Mouse (Mus musculus): Measurements from ENCODE around the gene Enkur. TPM values are rescaled to one million over a fixed set of nuclear protein-coding genes. Genes with fewer than 3 reads are reported as not detected.
"Not testable (repeated sequence)": the region's sequence is repeated elsewhere in the genome, so short reads cannot be mapped to it uniquely, and the experiment has no call there.

The Enkur gene
- 2.4 and 4.7 TPM in 2 replicates for polyA plus RNA-seq (2015; fragmentation: Nextera tagmentation; extraction: Ambion mirVana)

- peaks cover 12% of the 10 kb centered on the region for H3K4me1 ChIP-seq
- no peaks in the 10 kb centered on the region for H3K9me3 ChIP-seq
- peak within 1 kb of the TSS; percentile 64 for H3K4me3 ChIP-seq
- H3K27me3 ChIP-seq = no peaks in the 10 kb centered on the region
- 3% methylated on average over 43 of the region's 43 CpGs for WGBS
- H3K27ac ChIP-seq (replicated peaks) = peak within 1 kb of the TSS; percentile 87
- peak within 1 kb of the TSS; percentile 71 for H3K9ac ChIP-seq (replicated peaks)
- peak within 1 kb of the TSS; percentile 65 for H3K4me2 ChIP-seq (replicated peaks)
- peak; percentile 99 for ATAC-seq (replicated peaks)
- H3K36me3 ChIP-seq = no peaks in the 10 kb centered on the region
Observed at GRCm38 (mm10) chr2:21204912-21205830, at the start of gene Enkur, which contains the start of gene Thnsl1. Enkur (minus strand) TSS chr2:21205365. Thnsl1 (plus strand) TSS chr2:21205724.

DNA sequence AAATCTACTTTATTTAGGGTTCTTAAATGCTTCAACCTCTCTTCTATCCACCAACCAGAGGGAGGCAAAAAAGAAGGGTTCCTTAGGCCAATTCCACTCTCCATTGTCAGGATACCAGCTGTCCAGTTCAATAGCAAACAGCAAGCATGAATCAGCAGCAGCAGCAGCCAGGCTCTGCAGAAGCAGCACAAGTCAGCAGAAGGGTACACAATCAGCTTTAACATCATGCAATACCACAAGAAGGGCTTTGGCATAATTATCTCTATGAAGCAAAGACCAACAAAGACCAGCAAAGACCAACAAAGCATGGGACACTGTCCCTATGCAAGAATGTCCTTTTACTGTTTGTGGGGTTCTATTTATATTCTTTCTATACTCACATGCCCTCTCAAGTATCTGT, 49.1 kb upstream of the Enkur start:
- Histone ChIP-seq H3K36me3 (no peaks in the 10 kb centered on the region), H3K9ac (replicated peaks) (no peak overlapping the region), H3K9me3 (no peaks in the 10 kb centered on the region), H3K4me1 (0 out of 2 replicates have a peak, but pooled peaks cover 1% of the 10 kb centered on the region), H3K4me2 (replicated peaks) (no peak overlapping the region), H3K4me3 (no peak overlapping the region), H3K27ac (replicated peaks) (no peak overlapping the region), H3K27me3 (no peaks in the 10 kb centered on the region)
- ATAC-seq (replicated peaks) = no peak

DNA sequence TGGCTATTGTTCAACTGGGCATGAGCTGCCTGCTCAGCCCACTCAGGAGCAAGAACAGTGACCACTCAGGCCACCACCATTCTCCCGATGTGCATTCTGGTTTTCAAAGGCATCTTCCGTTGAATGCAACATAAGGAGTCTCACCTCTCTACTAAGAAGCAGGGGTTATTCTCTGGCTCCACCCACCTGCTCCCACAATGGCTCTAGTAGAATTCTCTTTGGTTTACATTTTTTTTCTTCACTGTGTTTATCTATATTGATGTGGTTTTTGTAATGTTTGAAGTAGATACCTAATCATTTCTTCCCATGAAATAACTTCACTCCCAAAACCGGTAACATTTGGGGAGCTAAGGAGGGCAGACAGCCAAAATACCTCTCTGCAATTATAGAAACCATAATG, 48.5 kb upstream of the Enkur start:
- 71% methylated on average over 3 of the region's 3 CpGs for WGBS
- Histone ChIP-seq H3K9ac (replicated peaks) (no peak overlapping the region), H3K4me3 (no peak overlapping the region), H3K27ac (replicated peaks) (no peak overlapping the region), H3K9me3 (no peaks in the 10 kb centered on the region), H3K27me3 (no peaks in the 10 kb centered on the region), H3K4me1 (no peaks in the 10 kb centered on the region), H3K36me3 (no peaks in the 10 kb centered on the region), H3K4me2 (replicated peaks) (no peak overlapping the region)
- ATAC-seq (replicated peaks) = no peak

DNA sequence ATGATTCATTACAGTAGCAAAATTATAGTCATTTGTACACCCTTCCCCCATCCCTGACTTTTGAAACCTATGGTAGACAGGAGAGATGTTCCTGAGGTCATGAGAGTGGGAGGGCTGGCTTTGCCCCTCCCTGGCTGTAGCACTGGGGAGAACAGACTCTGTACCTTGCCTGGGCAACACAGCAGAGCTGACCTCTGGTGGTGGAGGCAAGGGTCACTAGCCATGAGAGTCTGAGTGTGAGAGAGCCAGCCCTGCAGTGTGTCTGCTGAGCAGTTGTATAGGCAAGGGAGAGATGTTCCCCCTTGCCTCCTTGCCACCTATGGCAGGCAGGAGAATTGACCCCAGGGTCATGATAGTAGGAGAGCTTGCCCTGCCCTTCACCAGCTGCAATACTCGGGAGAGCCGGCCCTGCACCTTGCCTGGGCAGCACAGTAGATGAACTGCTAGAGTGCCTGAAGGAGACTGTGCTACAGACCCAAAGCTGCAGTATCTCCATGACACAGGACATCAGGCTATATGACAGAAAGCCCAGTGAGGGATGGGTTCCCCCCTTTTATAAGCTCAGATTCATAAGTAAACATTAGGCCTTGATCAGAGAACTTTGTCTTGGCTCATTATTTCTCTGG, 40.4 kb upstream of the Enkur start:
- no peak overlapping the region for H3K4me3 ChIP-seq
- H3K27ac ChIP-seq (replicated peaks) = no peak overlapping the region
- H3K4me2 ChIP-seq (replicated peaks) = no peak overlapping the region
- no peak overlapping the region for H3K9ac ChIP-seq (replicated peaks)
- WGBS = 86% methylated on average over 2 of the region's 2 CpGs
- ATAC-seq (replicated peaks) = no peak
- no peaks in the 10 kb centered on the region for H3K36me3 ChIP-seq
- no peaks in the 10 kb centered on the region for H3K4me1 ChIP-seq
- no peaks in the 10 kb centered on the region for H3K9me3 ChIP-seq
- H3K27me3 ChIP-seq = no peaks in the 10 kb centered on the region

GRCm38 (mm10) chr2:21244986-21245385, 39.8 kb upstream of the Enkur start:
- no peak overlapping the region for H3K4me3 ChIP-seq
- no peaks in the 10 kb centered on the region for H3K9me3 ChIP-seq
- H3K4me1 ChIP-seq = no peaks in the 10 kb centered on the region
- no peak for ATAC-seq (replicated peaks)
- H3K9ac ChIP-seq (replicated peaks) = no peak overlapping the region
- H3K4me2 ChIP-seq (replicated peaks) = no peak overlapping the region
- H3K36me3 ChIP-seq = no peaks in the 10 kb centered on the region
- H3K27ac ChIP-seq (replicated peaks) = no peak overlapping the region
- H3K27me3 ChIP-seq = no peaks in the 10 kb centered on the region
- WGBS = 65% methylated on average over 4 of the region's 4 CpGs

DNA sequence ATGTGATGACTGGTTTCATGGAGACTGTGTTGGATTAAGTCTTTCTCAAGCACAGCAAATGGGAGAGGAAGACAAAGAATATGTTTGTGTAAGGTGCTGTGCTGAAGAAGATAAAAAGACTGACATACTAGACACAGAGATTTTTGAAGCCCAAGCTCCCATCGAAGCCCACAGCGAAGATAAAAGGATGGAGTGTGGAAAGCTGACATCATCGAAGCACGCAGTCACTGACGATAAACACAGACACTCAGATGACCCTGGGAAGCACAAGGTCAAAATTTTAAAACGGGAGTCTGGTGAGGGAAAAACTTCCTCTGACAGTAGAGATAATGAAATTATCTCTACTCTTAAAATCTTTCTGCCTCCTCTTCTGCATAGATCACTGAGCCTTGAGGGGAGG, 38.9 kb upstream of the Enkur start:
- not testable (repeated sequence) for H3K4me1 ChIP-seq; H3K27ac ChIP-seq (replicated peaks); H3K36me3 ChIP-seq; H3K9ac ChIP-seq (replicated peaks); H3K27me3 ChIP-seq; ATAC-seq (replicated peaks); H3K4me3 ChIP-seq; H3K4me2 ChIP-seq (replicated peaks); H3K9me3 ChIP-seq
- WGBS = 90% methylated on average over 4 of the region's 6 CpGs

GRCm38 (mm10) chr2:21236846-21237245, 31.7 kb upstream of the Enkur start:
- no peak for ATAC-seq (replicated peaks)
- WGBS = 80% methylated on average over 5 of the region's 5 CpGs
- H3K4me2 ChIP-seq (replicated peaks) = no peak overlapping the region

GRCm38 (mm10) chr2:21235844-21236386, 30.8 kb upstream of the Enkur start:
- WGBS = 90% methylated on average over 4 of the region's 4 CpGs
- H3K36me3 ChIP-seq = no peaks in the 10 kb centered on the region
- ATAC-seq (replicated peaks) = no peak
- no peak overlapping the region for H3K9ac ChIP-seq (replicated peaks)
- H3K4me1 ChIP-seq = no peaks in the 10 kb centered on the region
- no peak overlapping the region for H3K4me3 ChIP-seq
- H3K27ac ChIP-seq (replicated peaks) = no peak overlapping the region
- H3K9me3 ChIP-seq = no peaks in the 10 kb centered on the region
- no peaks in the 10 kb centered on the region for H3K27me3 ChIP-seq
- H3K4me2 ChIP-seq (replicated peaks) = no peak overlapping the region

More at GRCm38 (mm10) chr2:21236846-21237245, 31.7 kb upstream of the Enkur start:
- no peaks in the 10 kb centered on the region for H3K36me3 ChIP-seq
- H3K27me3 ChIP-seq = no peaks in the 10 kb centered on the region
- no peak overlapping the region for H3K9ac ChIP-seq (replicated peaks)
- no peak overlapping the region for H3K4me3 ChIP-seq
- H3K4me1 ChIP-seq = no peaks in the 10 kb centered on the region
- H3K27ac ChIP-seq (replicated peaks) = no peak overlapping the region
- H3K9me3 ChIP-seq = no peaks in the 10 kb centered on the region

GRCm38 (mm10) chr2:21234871-21235648, 29.9 kb upstream of the Enkur start:
- WGBS = 87% methylated on average over 9 of the region's 9 CpGs
- no peak overlapping the region for H3K27ac ChIP-seq (replicated peaks)
- H3K9ac ChIP-seq (replicated peaks) = no peak overlapping the region
- no peaks in the 10 kb centered on the region for H3K27me3 ChIP-seq
- no peaks in the 10 kb centered on the region for H3K9me3 ChIP-seq
- no peak overlapping the region for H3K4me3 ChIP-seq
- H3K4me1 ChIP-seq = no peaks in the 10 kb centered on the region
- ATAC-seq (replicated peaks) = no peak
- H3K36me3 ChIP-seq = no peaks in the 10 kb centered on the region
- no peak overlapping the region for H3K4me2 ChIP-seq (replicated peaks)

DNA sequence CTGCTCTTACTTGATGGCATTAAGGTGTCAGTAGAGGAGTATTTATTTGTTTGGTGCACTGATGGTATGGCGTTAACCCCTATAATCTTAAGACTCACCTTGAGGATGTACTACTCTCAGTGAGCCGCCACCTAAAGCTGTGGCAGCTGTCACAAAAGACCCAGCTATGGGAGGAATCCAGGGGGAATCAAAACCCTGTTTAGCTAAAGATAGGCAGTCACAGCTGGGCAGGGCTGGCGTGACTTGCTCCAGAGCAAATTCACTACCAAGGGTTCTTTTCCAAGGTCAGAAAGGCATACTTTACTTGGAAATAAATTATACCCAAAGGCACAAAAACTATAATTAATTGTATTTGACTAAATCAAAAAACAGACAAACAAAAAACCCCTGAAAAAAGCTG, 26.0 kb upstream of the Enkur start:
- Histone ChIP-seq H3K4me2 (replicated peaks) (no peak overlapping the region), H3K4me3 (no peak overlapping the region), H3K27ac (replicated peaks) (no peak overlapping the region), H3K27me3 (no peaks in the 10 kb centered on the region), H3K36me3 (no peaks in the 10 kb centered on the region), H3K9ac (replicated peaks) (no peak overlapping the region), H3K4me1 (no peaks in the 10 kb centered on the region), H3K9me3 (no peaks in the 10 kb centered on the region)
- 81% methylated on average over 3 of the region's 3 CpGs for WGBS
- no peak for ATAC-seq (replicated peaks)

- no peak overlapping the region for H3K9ac ChIP-seq (replicated peaks)
- H3K4me2 ChIP-seq (replicated peaks) = no peak overlapping the region
- no peaks in the 10 kb centered on the region for H3K9me3 ChIP-seq
- WGBS = 76% methylated on average over 2 of the region's 2 CpGs
- no peak for ATAC-seq (replicated peaks)
- no peak overlapping the region for H3K4me3 ChIP-seq
- H3K36me3 ChIP-seq = no peaks in the 10 kb centered on the region
- H3K27me3 ChIP-seq = no peaks in the 10 kb centered on the region
- no peak overlapping the region for H3K27ac ChIP-seq (replicated peaks)
- H3K4me1 ChIP-seq = no peaks in the 10 kb centered on the region
Observed at GRCm38 (mm10) chr2:21230276-21230675, 25.1 kb upstream of the Enkur start.

All from forebrain, embryonic 15.5 days (tissue).